Mouse (Mus musculus): ENCODE results near the gene Tma7. TPM values are rescaled to one million over a fixed set of nuclear protein-coding genes. Genes with fewer than 3 reads are reported as not detected.

The Tma7 gene
- 100 to 1,000 TPM; 585 to 607 TPM for polyA plus RNA-seq (2017; shearing (Covaris generic))

GRCm38 (mm10) chr9:109082124-109082800, at the start of gene Tma7, which contains the start of gene Ccdc51:
TSS of gene Tma7 (minus strand) at chr9:109082587.
TSS of gene Ccdc51 (plus strand) at chr9:109082493.

GRCm38 (mm10) chr9:109095137-109095982, 13.0 kb upstream of the Tma7 start, which contains the start of gene Plxnb1:
TSS of gene Plxnb1 (plus strand) at chr9:109095389.

GRCm38 (mm10) chr9:109073661-109074573, 8.5 kb downstream of the Tma7 start, which contains the start of gene Atrip:
TSS of gene Atrip (minus strand) at chr9:109074124.

GRCm38 (mm10) chr9:109059136-109059903, 23.1 kb downstream of the Tma7 start, which contains the start of gene Trex1:
TSS of gene Trex1 (minus strand) at chr9:109059734.

GRCm38 (mm10) chr9:109038086-109038895, 44.1 kb downstream of the Tma7 start, which contains the start of gene Shisa5:
TSS of gene Shisa5 (plus strand) at chr9:109038565.

Other genes starting within 250 kb of the Tma7 start
- gene Slc26a6, start 229.3 kb downstream of the Tma7 start, polyA plus RNA-seq (2017; shearing (Covaris generic)) = 10 to 100 TPM; 16.8 to 17.6 TPM
- gene Tmem89, start 168.0 kb downstream of the Tma7 start, polyA plus RNA-seq (2017; shearing (Covaris generic)) = under 1 TPM in 1 of 2 experiments, not detected in 1; 0.23 TPM
- gene Uqcrc1, start 146.0 kb downstream of the Tma7 start, polyA plus RNA-seq (2017; shearing (Covaris generic)) = 100 to 1,000 TPM; 226 to 319 TPM
- 1 to 10 TPM in 1 of 2 experiments, not detected in 1; 1.1 TPM for gene Col7a1, start 129.0 kb downstream of the Tma7 start, polyA plus RNA-seq (2017; shearing (Covaris generic))
- gene Ucn2, start 96.6 kb downstream of the Tma7 start, polyA plus RNA-seq (2017; shearing (Covaris generic)) = not detected
- gene Pfkfb4, start 90.8 kb downstream of the Tma7 start, polyA plus RNA-seq (2017; shearing (Covaris generic)) = 1 to 10 TPM; 1.3 to 3.7 TPM
- 1,000 to 10,000 TPM; 2,463 to 4,029 TPM for gene Shisa5, start 44.0 kb downstream of the Tma7 start, polyA plus RNA-seq (2017; shearing (Covaris generic))
- gene Trex1, start 22.9 kb downstream of the Tma7 start, polyA plus RNA-seq (2017; shearing (Covaris generic)) = 100 to 1,000 TPM in 1 of 2 experiments, 10 to 100 TPM in 1; 47.4 to 133 TPM
- gene Atrip, start 8.5 kb downstream of the Tma7 start, polyA plus RNA-seq (2017; shearing (Covaris generic)) = 10 to 100 TPM; 15.4 to 23.3 TPM
- 10 to 100 TPM; 11.4 to 12.4 TPM for gene Ccdc51, start 94 bp downstream of the Tma7 start, polyA plus RNA-seq (2017; shearing (Covaris generic))
- 1 to 10 TPM in 1 of 2 experiments, under 1 TPM in 1; 0.79 to 1.5 TPM for gene Plxnb1, start 12.8 kb upstream of the Tma7 start, polyA plus RNA-seq (2017; shearing (Covaris generic))
- under 1 TPM in 1 of 2 experiments, not detected in 1; 0.45 TPM for gene Fbxw21, start 79.5 kb upstream of the Tma7 start, polyA plus RNA-seq (2017; shearing (Covaris generic))
- not detected for gene Fbxw13, start 113.4 kb upstream of the Tma7 start, polyA plus RNA-seq (2017; shearing (Covaris generic))
- under 1 TPM; 0.21 to 0.54 TPM for gene Fbxw20, start 152.2 kb upstream of the Tma7 start, polyA plus RNA-seq (2017; shearing (Covaris generic))
- gene Fbxw14, start 205.1 kb upstream of the Tma7 start, polyA plus RNA-seq (2017; shearing (Covaris generic)) = under 1 TPM in 1 of 2 experiments, not detected in 1; 0.23 TPM